Mouse (Mus musculus) erythroblast, embryonic 14.5 days (primary cell): Measurements from ENCODE around the gene Sptbn1.

ENCODE experiments used
- GATA1 ChIP-seq: IDR thresholded peaks from 2 replicates; pipeline ENCODE4 v1.6.1; 2012; ENCODE audit warnings: low read length, inconsistent platforms, mixed read lengths
- TAL1 ChIP-seq: IDR thresholded peaks from 3 replicates; pipeline ENCODE4 v1.6.1; 2012; ENCODE audit warnings: low read length, inconsistent platforms, mixed read lengths

- TF ChIP-seq GATA1 = no peak
- TF ChIP-seq TAL1 = no peak
Observed at GRCm38 (mm10) chr11:30160625-30161172, 107.3 kb downstream of the Sptbn1 start.
